Mouse (Mus musculus) forebrain, embryonic 13.5 days (tissue): Measurements from ENCODE around the gene Stard9. TPM values are rescaled to one million over a fixed set of nuclear protein-coding genes. Genes with fewer than 3 reads are reported as not detected.

Source experiments
- ATAC-seq: fragments of 200-750 bp; cut with Nextera tagmentation; 2 replicates; pipeline ENCODE4 v1.8.0; 2017
- H3K27ac ChIP-seq: fragments of 300-500 bp; sonication (generic); 2 replicates; pipeline ENCODE4 v1.5.1; 2015; ENCODE audit warnings: inconsistent platforms, mild to moderate bottlenecking, moderate library complexity
- H3K27me3 ChIP-seq: fragments of 300-500 bp; sonication (generic); 2 replicates; pipeline ENCODE4 v1.6.1; 2015; ENCODE audit warnings: mild to moderate bottlenecking, inconsistent platforms
- H3K36me3 ChIP-seq: fragments of 300-500 bp; sonication (generic); 2 replicates; pipeline ENCODE4 v1.6.1; 2015; ENCODE audit warnings: mild to moderate bottlenecking, inconsistent platforms; ENCODE audit not compliant: poor library complexity, severe bottlenecking
- H3K4me1 ChIP-seq: fragments of 300-500 bp; sonication (generic); 2 replicates; pipeline ENCODE4 v1.6.1; 2015; ENCODE audit warnings: inconsistent platforms
- H3K4me2 ChIP-seq: fragments of 300-500 bp; sonication (generic); 2 replicates; pipeline ENCODE4 v1.6.1; 2015; ENCODE audit warnings: inconsistent platforms, mild to moderate bottlenecking, moderate library complexity
- H3K4me3 ChIP-seq: fragments of 300-500 bp; sonication (generic); 2 replicates; pipeline ENCODE4 v1.5.1; 2015; ENCODE audit warnings: mild to moderate bottlenecking, inconsistent platforms
- H3K9ac ChIP-seq: fragments of 300-500 bp; sonication (generic); 2 replicates; pipeline ENCODE4 v1.6.1; 2015; ENCODE audit warnings: mild to moderate bottlenecking, inconsistent platforms
- H3K9me3 ChIP-seq: fragments of 300-500 bp; sonication (generic); replicated peaks from 2 replicates; pipeline ENCODE4 v1.6.1; 2016; ENCODE audit warnings: inconsistent platforms
- WGBS: fragments of 180-500 bp; shearing (Covaris S2); methylation state at CpG from one replicate; pipeline ENCODE4 v1.1.7; 2015; 5-methylcytosine and 5-hydroxymethylcytosine counted together
- polyA plus RNA-seq: library from polyadenylated mRNA; unstranded; fragments of >200 nt; fragmentation: Nextera tagmentation; extraction: Ambion mirVana; gene quantifications from 2 replicates; pipeline ENCODE4 v1.2.1, GENCODE M21; 2015

Gene Stard9
- 3.1 and 3.8 TPM in 2 replicates for polyA plus RNA-seq

- ATAC-seq, result peak; percentile 100
- Histone ChIP-seq H3K36me3 (no peaks in the 10 kb centered on the region), H3K4me1 (0 out of 2 replicates have a peak, but pooled peaks cover 3% of the 10 kb centered on the region), H3K4me2 (peak within 1 kb of the TSS; percentile 72), H3K9ac (peak within 1 kb of the TSS; percentile 70), H3K27ac (peak within 1 kb of the TSS; percentile 1; the same call in 1 of the 2 replicates), H3K4me3 (peak within 1 kb of the TSS; percentile 56), H3K9me3 (no peaks in the 10 kb centered on the region), H3K27me3 (no peaks in the 10 kb centered on the region)
- WGBS, result 1% methylated on average over 36 of the region's 36 CpGs
These were observed at the start of gene Stard9 for GRCm38 (mm10) chr2:120628886-120629735. Stard9 (plus strand) TSS chr2:120629121.

- H3K4me1 ChIP-seq, result no peaks in the 10 kb centered on the region
- no peak overlapping the region for H3K4me2 ChIP-seq
- H3K9me3 ChIP-seq, result no peaks in the 10 kb centered on the region
- H3K27ac ChIP-seq, result no peak overlapping the region
- H3K36me3 ChIP-seq, result peaks cover 46% of the 10 kb centered on the region
- 84% methylated on average over 5 of the region's 5 CpGs for WGBS
- no peak overlapping the region for H3K4me3 ChIP-seq
- no peaks in the 10 kb centered on the region for H3K27me3 ChIP-seq
- no peak overlapping the region for H3K9ac ChIP-seq
- no peak for ATAC-seq
These were observed 39.2 kb upstream of the Stard9 start for GRCm38 (mm10) chr2:120589759-120590158.

DNA sequence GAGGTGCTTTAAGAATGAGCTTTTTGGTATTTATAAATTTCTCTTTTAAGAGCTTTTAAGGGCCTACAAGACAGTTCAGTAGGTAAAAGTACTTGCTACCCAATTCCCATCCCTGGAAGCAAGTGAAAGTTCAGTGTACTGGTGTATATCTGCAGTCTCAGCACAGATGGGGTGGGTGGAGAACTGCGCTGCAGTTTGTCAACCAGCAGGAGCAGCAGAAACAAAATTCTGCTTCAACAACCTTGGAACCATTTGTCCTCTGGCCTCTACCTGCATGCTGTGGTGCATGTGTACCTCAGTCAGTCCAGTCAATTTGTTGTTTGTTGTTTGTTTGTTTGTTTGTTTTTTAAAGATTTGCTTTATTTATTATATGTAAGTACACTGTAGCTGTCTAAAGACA lies 36.7 kb upstream of the Stard9 start:
- 95% methylated on average over 1 of the region's 1 CpGs for WGBS

GRCm38 (mm10) chr2:120597734-120598133 lies 31.2 kb upstream of the Stard9 start:
- Histone ChIP-seq H3K9me3 (no peaks in the 10 kb centered on the region), H3K36me3 (peaks cover 63% of the 10 kb centered on the region), H3K27ac (no peak overlapping the region), H3K27me3 (no peaks in the 10 kb centered on the region), H3K4me2 (no peak overlapping the region), H3K4me3 (no peak overlapping the region), H3K9ac (no peak overlapping the region), H3K4me1 (no peaks in the 10 kb centered on the region)
- 92% methylated on average over 2 of the region's 2 CpGs for WGBS
- ATAC-seq, result no peak

More for the DNA sequence above, 36.7 kb upstream of the Stard9 start:
- Histone ChIP-seq H3K4me2 (no peak overlapping the region), H3K4me1 (no peaks in the 10 kb centered on the region), H3K4me3 (no peak overlapping the region), H3K27me3 (no peaks in the 10 kb centered on the region), H3K27ac (no peak overlapping the region), H3K36me3 (peaks cover 44% of the 10 kb centered on the region), H3K9me3 (no peaks in the 10 kb centered on the region), H3K9ac (no peak overlapping the region)
- ATAC-seq, result no peak

DNA sequence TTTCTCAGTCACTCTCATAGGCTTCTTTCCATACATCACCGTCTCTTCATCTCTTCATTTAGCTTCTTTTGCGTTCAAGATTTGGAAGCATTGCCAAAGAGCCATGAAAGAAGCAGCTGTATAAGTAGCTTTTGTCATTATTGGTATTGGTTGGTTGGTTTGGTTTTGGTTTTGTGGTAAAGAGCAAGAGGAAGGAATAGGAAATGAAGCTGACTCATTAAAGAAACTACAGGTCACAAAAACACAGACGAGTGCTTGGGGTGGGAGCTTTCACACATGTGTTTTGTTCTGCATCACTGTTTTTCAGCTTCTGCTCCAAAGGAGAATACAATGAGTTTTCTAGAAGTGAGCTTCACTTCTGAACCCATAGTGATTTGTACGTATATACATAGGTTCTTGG lies 29.4 kb upstream of the Stard9 start:
- Histone ChIP-seq H3K4me2 (no peak overlapping the region), H3K4me1 (no peaks in the 10 kb centered on the region), H3K27me3 (no peaks in the 10 kb centered on the region), H3K27ac (no peak overlapping the region), H3K36me3 (peaks cover 74% of the 10 kb centered on the region), H3K9ac (no peak overlapping the region), H3K9me3 (no peaks in the 10 kb centered on the region), H3K4me3 (no peak overlapping the region)
- ATAC-seq, result no peak
- WGBS, result 92% methylated on average over 4 of the region's 4 CpGs

DNA sequence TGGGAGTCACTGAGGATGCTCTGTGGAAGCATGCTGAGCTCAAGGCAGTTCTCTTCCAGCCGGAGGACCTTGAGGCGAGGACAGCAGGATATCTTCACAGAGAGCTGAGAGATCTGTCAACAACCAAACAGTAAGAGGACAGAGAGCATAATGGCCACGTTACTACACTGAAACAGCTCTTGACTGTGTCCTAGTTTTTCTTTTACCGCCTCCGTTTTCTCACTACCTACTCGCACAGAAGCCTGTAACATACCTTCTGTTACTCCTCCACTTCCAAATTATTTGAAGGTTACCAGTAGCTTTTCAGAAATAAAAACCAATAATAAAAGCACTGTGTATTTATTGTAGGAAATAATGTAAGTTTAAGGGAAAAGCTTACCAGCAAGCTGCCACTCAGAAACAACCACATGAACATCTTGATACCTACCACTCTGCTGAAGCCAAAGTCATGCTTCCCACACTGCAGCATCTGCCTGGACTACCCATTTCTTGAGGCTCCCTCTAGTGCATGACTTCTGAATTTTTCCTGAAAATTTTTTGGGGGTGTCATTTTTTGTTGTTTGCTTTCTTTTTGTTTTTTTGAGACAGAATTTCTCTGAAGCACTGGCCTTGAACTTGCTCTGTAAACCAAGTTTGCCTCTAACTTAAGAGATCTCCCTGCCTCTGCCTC lies 22.8 kb upstream of the Stard9 start:
- no peak overlapping the region for H3K27ac ChIP-seq
- no peak overlapping the region for H3K9ac ChIP-seq
- H3K36me3 ChIP-seq, result peaks cover 30% of the 10 kb centered on the region
- no peak for ATAC-seq
- no peak overlapping the region for H3K4me3 ChIP-seq
- H3K4me1 ChIP-seq, result peaks cover 23% of the 10 kb centered on the region
- no peaks in the 10 kb centered on the region for H3K27me3 ChIP-seq
- no peaks in the 10 kb centered on the region for H3K9me3 ChIP-seq
- 81% methylated on average over 6 of the region's 6 CpGs for WGBS
- H3K4me2 ChIP-seq, result no peak overlapping the region

- Histone ChIP-seq H3K9ac (peak within 1 kb of the TSS; percentile 90), H3K36me3 (peaks cover 27% of the 10 kb centered on the region; the same call in 1 of the 2 replicates), H3K9me3 (no peaks in the 10 kb centered on the region), H3K4me2 (peak within 1 kb of the TSS; percentile 78), H3K27me3 (no peaks in the 10 kb centered on the region), H3K27ac (peak within 1 kb of the TSS; percentile 89), H3K4me3 (peak within 1 kb of the TSS; percentile 83), H3K4me1 (peaks cover 23% of the 10 kb centered on the region)
- ATAC-seq, result peak; percentile 97
- under 1% methylated on average over 52 of the region's 52 CpGs for WGBS
These were observed 19.8 kb upstream of the Stard9 start, which contains the start of the genes Haus2 and Lrrc57 for GRCm38 (mm10) chr2:120608830-120609723. Haus2 (plus strand) TSS chr2:120609383. Lrrc57 (minus strand) TSS chr2:120609520.

DNA sequence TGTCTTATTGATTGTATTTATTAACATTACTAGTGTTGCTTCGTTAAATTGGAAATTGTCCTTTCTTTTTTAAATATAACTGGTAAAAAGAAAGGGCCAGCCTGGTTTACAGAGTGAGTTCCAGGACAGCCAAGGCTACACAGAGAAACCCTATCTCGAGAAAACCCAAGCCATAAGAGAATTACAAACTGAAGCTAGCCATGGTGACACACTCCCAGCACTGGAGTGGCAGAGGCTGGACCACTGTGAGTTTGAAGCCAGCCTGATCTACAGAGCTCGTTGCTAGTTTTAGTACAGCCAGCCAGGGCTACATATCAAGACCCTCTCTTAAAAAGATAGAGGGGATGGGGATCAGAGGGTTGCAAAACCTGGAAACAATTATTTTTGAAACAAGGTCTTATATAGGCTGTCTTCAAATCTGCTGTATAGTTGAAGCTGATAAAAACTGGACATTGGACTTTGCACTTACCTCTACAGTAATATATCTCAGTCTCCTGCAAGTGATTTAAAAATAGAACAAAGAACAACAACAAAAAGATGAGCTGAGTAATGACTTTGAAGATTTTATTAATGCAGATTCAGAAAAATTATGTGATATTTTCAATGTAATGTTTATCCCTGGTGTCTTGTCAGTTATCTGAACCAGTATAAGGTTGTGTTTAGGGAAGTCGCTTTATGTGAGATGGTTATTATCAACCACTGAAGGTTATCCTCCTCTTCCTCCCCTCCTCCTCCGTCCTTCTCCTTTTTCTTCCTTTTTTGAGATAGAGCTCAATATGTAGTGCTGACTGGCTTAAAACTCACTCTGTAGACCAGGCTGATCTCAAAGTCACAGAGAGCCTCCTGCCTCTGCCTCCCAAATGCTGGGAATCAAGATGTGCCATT lies 12.4 kb upstream of the Stard9 start:
- Histone ChIP-seq H3K9ac (no peak overlapping the region), H3K27ac (no peak overlapping the region), H3K4me3 (no peak overlapping the region), H3K9me3 (no peaks in the 10 kb centered on the region), H3K4me2 (no peak overlapping the region), H3K27me3 (no peaks in the 10 kb centered on the region), H3K36me3 (peaks cover 60% of the 10 kb centered on the region), H3K4me1 (no peaks in the 10 kb centered on the region)
- 91% methylated on average over 5 of the region's 5 CpGs for WGBS
- no peak for ATAC-seq

DNA sequence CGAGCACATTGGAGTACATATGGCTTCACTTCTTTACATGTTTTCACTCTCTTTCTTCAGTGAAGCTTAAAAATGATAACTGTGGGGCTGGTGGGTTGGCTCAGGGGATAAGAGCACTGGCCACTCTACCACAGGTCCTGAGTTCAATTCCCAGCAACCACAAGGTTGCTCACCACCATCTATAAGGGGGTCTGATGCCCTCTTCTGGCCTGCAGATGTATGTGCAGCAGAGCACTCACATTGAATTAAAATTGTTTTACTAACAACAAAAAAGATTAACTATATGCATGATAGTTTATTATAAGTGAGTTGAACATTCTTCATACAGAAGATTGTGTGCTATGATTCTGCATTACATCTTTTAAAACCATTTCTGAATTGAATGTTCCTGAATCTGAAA lies 9.4 kb upstream of the Stard9 start:
- 100% methylated on average over 1 of the region's 1 CpGs for WGBS

DNA sequence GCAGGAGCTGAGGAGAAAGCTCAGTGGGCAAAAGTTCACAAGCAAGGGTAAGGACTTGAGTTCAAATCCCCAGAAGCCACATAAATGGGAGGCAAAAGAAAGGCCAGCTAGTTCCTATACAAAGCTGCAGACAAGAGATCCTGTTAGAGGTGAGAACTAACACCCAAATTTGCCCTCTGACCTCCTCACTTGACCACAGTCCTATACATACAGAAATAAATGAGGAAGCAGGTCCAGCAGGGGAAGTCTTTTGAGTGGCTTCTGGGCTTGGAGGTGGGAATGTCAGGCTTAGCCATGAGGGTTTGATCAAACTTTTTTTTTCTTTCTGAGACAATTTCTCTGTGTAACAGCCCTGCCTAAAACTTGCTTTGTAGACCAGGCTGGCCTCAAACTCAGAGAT lies 6.0 kb upstream of the Stard9 start:
- no peak for ATAC-seq
- no peak overlapping the region for H3K4me3 ChIP-seq
- peaks cover 15% of the 10 kb centered on the region for H3K36me3 ChIP-seq
- H3K27me3 ChIP-seq, result no peaks in the 10 kb centered on the region
- no peaks in the 10 kb centered on the region for H3K9me3 ChIP-seq
- no peak overlapping the region for H3K9ac ChIP-seq
- H3K4me2 ChIP-seq, result no peak overlapping the region
- H3K4me1 ChIP-seq, result no peaks in the 10 kb centered on the region
- no peak overlapping the region for H3K27ac ChIP-seq

More for the DNA sequence above, 9.4 kb upstream of the Stard9 start:
- Histone ChIP-seq H3K4me2 (no peak overlapping the region), H3K4me3 (no peak overlapping the region), H3K27ac (no peak overlapping the region), H3K4me1 (no peaks in the 10 kb centered on the region), H3K9ac (no peak overlapping the region), H3K36me3 (peaks cover 46% of the 10 kb centered on the region), H3K9me3 (no peaks in the 10 kb centered on the region), H3K27me3 (no peaks in the 10 kb centered on the region)
- ATAC-seq, result no peak
